Mouse (Mus musculus): ENCODE results near the gene Mlxipl.

The Mlxipl gene

DNA sequence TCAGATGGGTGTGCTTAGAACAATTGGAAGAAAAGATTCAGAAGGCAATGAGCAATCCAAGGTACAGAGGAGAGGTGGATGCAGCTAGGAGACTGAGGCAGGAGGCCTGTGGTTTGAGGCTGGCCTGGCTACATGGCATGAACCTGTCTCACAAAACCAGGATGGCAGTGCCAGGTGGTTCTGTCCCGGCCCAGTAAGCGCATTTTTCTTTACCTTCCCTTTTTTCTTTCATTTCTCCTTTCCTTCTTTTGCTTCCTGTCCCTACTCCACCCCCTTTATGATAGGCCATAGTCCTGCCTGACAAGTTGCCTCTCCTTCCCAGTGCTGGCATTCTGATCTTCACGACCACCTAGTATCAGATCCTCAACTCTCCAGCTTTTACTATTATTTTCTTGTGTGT is 95.3 kb downstream of the Mlxipl start:
- DNase-seq (ENCODE audit: low spot score): no peak

DNA sequence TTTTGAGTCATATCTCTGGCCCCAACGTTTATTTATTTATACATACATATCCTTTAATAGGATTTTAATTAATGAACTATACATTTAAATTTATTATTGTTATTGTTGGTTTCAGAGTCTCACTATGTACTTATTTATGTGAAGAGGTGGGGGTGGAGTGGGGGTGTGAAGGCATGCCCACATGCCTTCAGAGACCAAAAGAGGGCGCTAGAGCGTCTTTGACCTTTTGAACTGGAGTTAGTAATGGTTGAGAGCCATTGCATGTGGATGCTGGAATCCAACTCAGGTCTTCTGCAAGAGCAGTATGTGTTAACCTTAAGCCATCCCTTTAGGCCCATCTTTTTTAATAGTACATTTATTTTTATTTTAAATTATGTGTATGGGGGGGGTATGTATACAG is 95.9 kb downstream of the Mlxipl start:
- no peak for DNase-seq (ENCODE audit: low spot score)

DNA sequence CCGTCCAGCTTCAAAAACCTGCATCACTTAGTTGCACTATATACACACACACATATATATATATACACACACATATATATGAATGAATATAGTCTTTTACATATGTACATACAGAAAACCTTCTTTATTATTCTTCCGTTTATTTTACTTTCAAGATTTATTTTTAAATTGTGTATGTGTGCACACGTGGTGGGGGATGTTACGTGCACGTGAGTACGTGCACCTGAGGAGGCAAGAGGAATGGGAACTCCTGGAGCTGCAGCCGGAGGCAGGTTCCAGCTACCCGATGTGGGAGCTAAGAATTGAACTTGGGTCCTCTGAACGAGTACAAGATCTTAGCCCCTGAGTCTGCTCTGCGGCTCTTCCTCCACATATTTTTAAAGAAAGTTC is 96.5 kb downstream of the Mlxipl start:
- no peak for DNase-seq (ENCODE audit: low spot score)

DNA sequence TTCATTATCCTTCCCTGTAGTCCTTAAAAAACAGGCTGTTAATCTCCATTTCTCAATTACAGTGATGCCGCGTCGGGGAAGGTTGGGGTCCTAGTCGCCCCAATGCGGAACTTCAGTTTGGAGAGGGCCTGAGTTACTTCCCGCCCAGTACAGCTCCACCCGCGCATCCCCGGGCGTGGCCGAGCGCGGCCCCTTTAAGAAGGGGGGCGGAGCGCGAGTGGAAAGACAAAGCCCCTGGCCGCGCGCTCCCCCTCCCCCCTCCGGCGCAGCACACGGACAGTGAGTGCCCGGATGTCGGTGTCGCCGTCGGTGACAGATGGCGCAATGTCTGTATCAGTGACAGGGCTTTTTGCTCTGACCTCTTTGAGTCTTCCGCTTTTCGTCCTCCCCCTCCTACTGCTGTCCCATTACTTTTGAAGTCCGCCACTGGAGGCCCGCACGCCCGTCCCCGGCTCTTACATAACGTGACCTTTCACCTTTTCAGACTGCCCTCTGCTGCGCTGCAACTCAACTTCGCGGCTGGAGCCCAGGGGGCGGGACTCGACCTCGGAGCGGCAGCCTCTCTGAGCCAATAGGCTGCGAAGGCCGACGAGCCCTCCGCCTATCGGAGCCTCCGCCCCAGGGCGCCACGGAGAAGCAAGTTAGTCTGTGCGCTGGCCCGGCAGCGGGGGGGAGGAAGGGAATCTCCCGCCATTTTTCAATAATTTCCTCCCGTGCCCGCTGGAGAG is 97.1 kb downstream of the Mlxipl start, which contains the start of gene Baz1b:
TSS of gene Baz1b (plus strand) at position 644 of the 728 bp plus-strand sequence.
- peak; percentile 86 for DNase-seq (ENCODE audit: low spot score)

DNA sequence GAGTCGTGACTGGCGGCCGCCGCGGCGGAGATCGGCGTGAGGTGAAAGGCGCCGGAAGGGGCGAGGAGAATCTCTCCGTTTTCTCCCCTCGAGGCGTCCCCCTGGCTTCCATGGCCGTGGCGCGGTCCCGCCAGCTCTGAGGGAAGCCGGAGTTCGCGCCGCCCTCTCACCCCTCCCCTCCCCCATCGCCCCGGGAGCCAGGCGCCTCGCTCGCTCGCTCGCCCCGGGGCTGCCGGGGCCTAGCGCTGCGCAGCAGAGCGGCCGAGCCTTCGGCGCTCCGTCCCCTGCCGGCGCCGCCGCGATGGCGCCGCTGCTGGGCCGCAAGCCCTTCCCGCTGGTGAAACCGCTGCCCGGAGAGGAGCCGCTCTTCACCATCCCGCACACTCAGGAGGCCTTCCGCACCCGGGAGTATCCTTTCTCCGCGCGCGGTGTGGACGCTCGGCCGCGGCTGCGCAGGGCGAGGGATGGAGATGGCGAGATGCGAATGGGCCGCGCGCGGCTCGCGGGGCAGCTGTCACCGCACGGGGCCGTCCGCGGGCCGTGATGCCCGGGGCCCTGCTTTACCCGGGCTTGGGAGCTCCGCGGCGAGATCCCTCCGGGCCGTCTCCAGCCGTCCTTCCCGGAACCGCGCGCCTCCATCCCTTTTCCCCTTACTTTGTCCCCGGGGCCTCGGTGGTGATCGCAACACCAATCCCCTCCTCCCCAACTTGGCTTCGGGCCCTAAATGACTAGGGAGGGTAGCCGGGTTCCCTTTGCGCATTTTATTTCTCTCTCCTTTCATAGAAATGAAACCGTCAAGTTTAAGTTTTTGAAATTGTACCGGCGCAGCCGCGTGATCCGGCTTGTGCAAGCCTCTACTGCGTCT is 97.9 kb downstream of the Mlxipl start:
- peak; percentile 27 for DNase-seq (ENCODE audit: low spot score)
